Mouse (Mus musculus): Measurements from ENCODE around the gene Lnx1. TPM values are rescaled to one million over a fixed set of nuclear protein-coding genes. Genes with fewer than 3 reads are reported as not detected.

Lnx1 gene
- 0.15 TPM for polyA plus RNA-seq (2017; shearing (Covaris generic))

DNA sequence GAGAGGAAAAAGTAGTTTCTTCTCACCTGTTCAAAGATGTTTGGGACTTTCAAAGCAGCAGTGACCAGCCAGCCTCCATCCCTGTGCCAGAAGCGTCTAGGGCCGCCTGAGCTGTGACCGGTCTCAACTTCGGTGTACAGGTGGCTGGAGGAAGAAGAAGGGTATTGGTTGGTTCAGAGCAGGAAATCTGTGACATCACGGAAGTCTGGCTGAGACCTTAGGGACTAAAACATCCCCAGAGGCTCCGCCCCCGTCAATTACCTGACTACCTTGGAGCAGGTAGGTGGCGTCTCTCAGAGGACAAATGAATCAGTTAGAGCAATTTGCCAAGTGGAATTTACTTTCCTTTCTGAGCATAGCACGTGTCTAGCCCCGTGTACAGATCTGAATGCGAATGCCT, at the start of gene Lnx1:
Gene Lnx1 (minus strand): TSS at position 147 of the 400 bp plus-strand sequence.

Other genes starting within 250 kb of the Lnx1 start
- gene Scfd2, start 171.2 kb downstream of the Lnx1 start, polyA plus RNA-seq (2017; shearing (Covaris generic)), result 35.3 TPM
- gene Fip1l1, start 167.5 kb downstream of the Lnx1 start, polyA plus RNA-seq (2017; shearing (Covaris generic)), result 134 TPM